Mouse (Mus musculus): Measurements from ENCODE around the gene Mfsd6l. TPM values are rescaled to one million over a fixed set of nuclear protein-coding genes. Genes with fewer than 3 reads are reported as not detected.

Mfsd6l gene
- polyA plus RNA-seq, 1 experiment from 2014 or later = 2.2 TPM

- peaks cover 9% of the 10 kb centered on the region; the same call in 1 of the 2 replicates for H3K4me1 ChIP-seq
- no peak overlapping the region for H3K4me2 ChIP-seq
- no peaks in the 10 kb centered on the region for H3K36me3 ChIP-seq
- no peaks in the 10 kb centered on the region for H3K9me3 ChIP-seq
- H3K27me3 ChIP-seq (replicated peaks) = no peaks in the 10 kb centered on the region
- no peak overlapping the region for H3K27ac ChIP-seq
- 24% methylated on average over 3 of the region's 3 CpGs for WGBS
- H3K4me3 ChIP-seq (replicated peaks) = no peak overlapping the region
- H3K9ac ChIP-seq = no peak overlapping the region
- no peak for ATAC-seq (ENCODE audit: insufficient read depth, low FRiP score, low read depth)
Observed at GRCm38 (mm10) chr11:68585890-68586289, 29.9 kb downstream of the Mfsd6l start.

- Histone ChIP-seq H3K27ac (no peak within 1 kb of the TSS), H3K27me3 (replicated peaks) (no peaks in the 10 kb centered on the region), H3K9ac (no peak within 1 kb of the TSS), H3K4me3 (replicated peaks) (no peak within 1 kb of the TSS), H3K36me3 (no peaks in the 10 kb centered on the region), H3K9me3 (no peaks in the 10 kb centered on the region), H3K4me2 (no peak within 1 kb of the TSS), H3K4me1 (peaks cover 17% of the 10 kb centered on the region; the same call in 1 of the 2 replicates)
- no peak for ATAC-seq (ENCODE audit: insufficient read depth, low FRiP score, low read depth)
- WGBS = 63% methylated on average over 5 of the region's 5 CpGs
Observed at GRCm38 (mm10) chr11:68586721-68587120, 30.7 kb downstream of the Mfsd6l start, which contains the start of gene Ccdc42. Gene Ccdc42, plus strand, starts transcription at chr11:68587021.

GRCm38 (mm10) chr11:68589055-68589809 is 33.2 kb downstream of the Mfsd6l start:
- H3K27me3 ChIP-seq (replicated peaks) = no peaks in the 10 kb centered on the region
- no peak overlapping the region for H3K4me3 ChIP-seq (replicated peaks)
- H3K36me3 ChIP-seq = no peaks in the 10 kb centered on the region
- peak; percentile 19; the same call in 1 of the 2 replicates for ATAC-seq (ENCODE audit: insufficient read depth, low FRiP score, low read depth)
- no peak overlapping the region for H3K4me2 ChIP-seq
- H3K4me1 ChIP-seq = peaks cover 18% of the 10 kb centered on the region; the same call in 1 of the 2 replicates
- H3K9ac ChIP-seq = no peak overlapping the region
- no peaks in the 10 kb centered on the region for H3K9me3 ChIP-seq
- no peak overlapping the region for H3K27ac ChIP-seq
- 58% methylated on average over 8 of the region's 8 CpGs for WGBS

- Histone ChIP-seq H3K9me3 (no peaks in the 10 kb centered on the region), H3K36me3 (no peaks in the 10 kb centered on the region), H3K4me3 (replicated peaks) (no peak overlapping the region), H3K9ac (no peak overlapping the region), H3K4me1 (peaks cover 18% of the 10 kb centered on the region; the same call in 1 of the 2 replicates), H3K4me2 (no peak overlapping the region), H3K27ac (0 out of 2 replicates have a peak overlapping the region, but pooled peaks have one; percentile 6), H3K27me3 (replicated peaks) (no peaks in the 10 kb centered on the region)
- no peak for ATAC-seq (ENCODE audit: insufficient read depth, low FRiP score, low read depth)
- WGBS = 24% methylated on average over 5 of the region's 5 CpGs
Observed at GRCm38 (mm10) chr11:68591708-68592107, 35.7 kb downstream of the Mfsd6l start.

- Histone ChIP-seq H3K27me3 (replicated peaks) (no peaks in the 10 kb centered on the region), H3K4me3 (replicated peaks) (no peak overlapping the region), H3K27ac (no peak overlapping the region), H3K4me2 (no peak overlapping the region), H3K36me3 (no peaks in the 10 kb centered on the region), H3K4me1 (peaks cover 18% of the 10 kb centered on the region; the same call in 1 of the 2 replicates), H3K9me3 (no peaks in the 10 kb centered on the region), H3K9ac (no peak overlapping the region)
- 71% methylated on average over 3 of the region's 3 CpGs for WGBS
- ATAC-seq (ENCODE audit: insufficient read depth, low FRiP score, low read depth) = no peak
Observed at GRCm38 (mm10) chr11:68593247-68593646, 37.3 kb downstream of the Mfsd6l start.

GRCm38 (mm10) chr11:68597912-68598311 is 41.9 kb downstream of the Mfsd6l start:
- no peak overlapping the region for H3K27ac ChIP-seq
- WGBS = 85% methylated on average over 2 of the region's 2 CpGs
- ATAC-seq (ENCODE audit: insufficient read depth, low FRiP score, low read depth) = no peak
- H3K9me3 ChIP-seq = no peaks in the 10 kb centered on the region
- H3K4me2 ChIP-seq = no peak overlapping the region
- no peak overlapping the region for H3K4me3 ChIP-seq (replicated peaks)
- no peaks in the 10 kb centered on the region for H3K36me3 ChIP-seq
- no peaks in the 10 kb centered on the region for H3K27me3 ChIP-seq (replicated peaks)
- H3K4me1 ChIP-seq = peaks cover 27% of the 10 kb centered on the region
- H3K9ac ChIP-seq = no peak overlapping the region

GRCm38 (mm10) chr11:68600551-68601021 is 44.6 kb downstream of the Mfsd6l start:
- Histone ChIP-seq H3K36me3 (no peaks in the 10 kb centered on the region), H3K27ac (peak overlapping the region; percentile 82), H3K9ac (no peak overlapping the region), H3K4me1 (peaks cover 27% of the 10 kb centered on the region), H3K27me3 (replicated peaks) (no peaks in the 10 kb centered on the region), H3K4me3 (replicated peaks) (no peak overlapping the region), H3K4me2 (no peak overlapping the region), H3K9me3 (no peaks in the 10 kb centered on the region)
- WGBS = 14% methylated on average over 6 of the region's 6 CpGs
- peak; percentile 65 for ATAC-seq (ENCODE audit: insufficient read depth, low FRiP score, low read depth)

GRCm38 (mm10) chr11:68601486-68601991 is 45.6 kb downstream of the Mfsd6l start:
- Histone ChIP-seq H3K9me3 (no peaks in the 10 kb centered on the region), H3K4me3 (replicated peaks) (no peak overlapping the region), H3K4me2 (no peak overlapping the region), H3K4me1 (peaks cover 27% of the 10 kb centered on the region), H3K9ac (no peak overlapping the region), H3K27me3 (replicated peaks) (no peaks in the 10 kb centered on the region), H3K27ac (peak overlapping the region; percentile 82), H3K36me3 (no peaks in the 10 kb centered on the region)
- WGBS = 17% methylated on average over 9 of the region's 9 CpGs
- 0 out of 2 replicates have a peak, but pooled peaks have one; percentile 7 for ATAC-seq (ENCODE audit: insufficient read depth, low FRiP score, low read depth)

GRCm38 (mm10) chr11:68602200-68602931 is 46.4 kb downstream of the Mfsd6l start:
- ATAC-seq (ENCODE audit: insufficient read depth, low FRiP score, low read depth) = peak; percentile 42
- peaks cover 27% of the 10 kb centered on the region for H3K4me1 ChIP-seq
- no peaks in the 10 kb centered on the region for H3K36me3 ChIP-seq
- no peak overlapping the region for H3K9ac ChIP-seq
- no peaks in the 10 kb centered on the region for H3K9me3 ChIP-seq
- no peak overlapping the region for H3K4me2 ChIP-seq
- no peaks in the 10 kb centered on the region for H3K27me3 ChIP-seq (replicated peaks)
- peak overlapping the region; percentile 82 for H3K27ac ChIP-seq
- no peak overlapping the region for H3K4me3 ChIP-seq (replicated peaks)
- 11% methylated on average over 7 of the region's 8 CpGs for WGBS

- Histone ChIP-seq H3K27ac (no peak overlapping the region), H3K4me1 (peaks cover 16% of the 10 kb centered on the region), H3K9me3 (no peaks in the 10 kb centered on the region), H3K27me3 (replicated peaks) (no peaks in the 10 kb centered on the region), H3K4me3 (replicated peaks) (no peak overlapping the region), H3K9ac (no peak overlapping the region), H3K36me3 (no peaks in the 10 kb centered on the region), H3K4me2 (no peak overlapping the region)
- ATAC-seq (ENCODE audit: insufficient read depth, low FRiP score, low read depth) = no peak
- WGBS = 82% methylated on average over 2 of the region's 2 CpGs
Observed at GRCm38 (mm10) chr11:68607046-68607445, 51.1 kb downstream of the Mfsd6l start.
